Mouse (Mus musculus): Measurements from ENCODE around the gene Smarce1.

Gene Smarce1

GRCm38 (mm10) chr11:99229641-99230260, 1.1 kb downstream of the Smarce1 start:
- no peak for DNase-seq (ENCODE audit: low read depth)

- no peak for DNase-seq (ENCODE audit: low read depth)
Observed at GRCm38 (mm10) chr11:99226298-99226697, 4.5 kb downstream of the Smarce1 start.

- no peak for DNase-seq (ENCODE audit: low read depth)
Observed at GRCm38 (mm10) chr11:99223310-99223709, 7.5 kb downstream of the Smarce1 start.

DNA sequence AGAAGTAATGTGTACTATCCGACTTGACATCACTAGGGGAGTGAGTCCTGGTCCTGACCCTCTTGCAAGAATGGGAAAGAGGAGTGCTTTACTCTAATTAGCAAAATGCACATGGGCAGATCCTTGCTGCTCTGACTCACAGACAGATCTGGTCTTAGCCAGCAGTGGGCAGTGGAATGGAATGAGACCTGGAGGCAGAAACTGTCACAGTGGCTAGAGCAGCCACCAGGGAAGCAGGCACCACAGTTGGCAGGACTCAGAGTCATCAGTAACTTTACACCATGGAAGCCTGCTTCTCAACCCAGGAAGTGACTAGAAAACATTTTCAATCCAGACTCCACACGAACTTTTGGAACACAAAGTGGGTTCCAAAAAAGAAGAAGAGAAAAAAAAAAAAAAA, 9.0 kb downstream of the Smarce1 start:
- no peak for DNase-seq (ENCODE audit: low read depth)

GRCm38 (mm10) chr11:99217248-99217986, 13.4 kb downstream of the Smarce1 start:
- DNase-seq (ENCODE audit: low read depth): no peak

GRCm38 (mm10) chr11:99216181-99216580, 14.6 kb downstream of the Smarce1 start:
- DNase-seq (ENCODE audit: low read depth): no peak

DNA sequence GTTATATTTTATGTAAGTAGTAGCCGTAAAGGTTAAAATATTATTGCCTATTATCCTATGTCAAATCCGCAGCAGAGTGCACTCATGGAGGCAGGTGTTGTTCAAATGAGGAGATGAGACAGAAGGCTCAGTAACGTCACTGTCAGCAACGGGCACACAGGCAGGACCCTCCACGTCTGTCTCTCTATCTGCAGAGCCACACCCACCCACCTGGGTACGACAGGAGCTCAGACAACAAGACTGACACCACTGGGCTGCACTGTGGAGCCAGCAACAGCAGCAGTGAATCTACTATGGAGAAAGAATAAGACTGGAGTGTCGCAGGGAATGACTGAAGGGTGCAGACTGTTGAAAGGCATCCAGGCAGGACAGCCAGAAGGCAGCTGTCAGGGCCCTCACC, 18.1 kb downstream of the Smarce1 start:
- DNase-seq (ENCODE audit: low read depth): no peak

DNA sequence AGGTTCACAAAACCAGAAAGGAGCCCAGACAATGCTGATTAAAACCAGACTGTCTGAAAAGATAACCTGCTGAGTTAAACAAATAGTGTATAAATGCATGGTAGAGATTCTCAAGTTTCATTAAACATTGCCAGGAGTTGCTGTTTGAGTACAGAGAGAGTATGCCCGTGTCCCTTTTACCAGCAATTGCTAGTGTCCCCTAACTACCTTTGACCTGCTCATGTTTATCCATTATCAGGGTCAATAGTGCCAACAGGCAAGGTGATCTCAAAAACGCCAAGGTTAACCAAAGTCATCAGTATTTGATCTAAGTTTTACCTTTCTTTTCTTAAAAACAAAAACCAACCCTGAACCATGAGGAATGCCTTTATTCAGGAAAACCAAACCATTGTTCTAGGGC, 18.9 kb downstream of the Smarce1 start:
- DNase-seq (ENCODE audit: low read depth): no peak

DNA sequence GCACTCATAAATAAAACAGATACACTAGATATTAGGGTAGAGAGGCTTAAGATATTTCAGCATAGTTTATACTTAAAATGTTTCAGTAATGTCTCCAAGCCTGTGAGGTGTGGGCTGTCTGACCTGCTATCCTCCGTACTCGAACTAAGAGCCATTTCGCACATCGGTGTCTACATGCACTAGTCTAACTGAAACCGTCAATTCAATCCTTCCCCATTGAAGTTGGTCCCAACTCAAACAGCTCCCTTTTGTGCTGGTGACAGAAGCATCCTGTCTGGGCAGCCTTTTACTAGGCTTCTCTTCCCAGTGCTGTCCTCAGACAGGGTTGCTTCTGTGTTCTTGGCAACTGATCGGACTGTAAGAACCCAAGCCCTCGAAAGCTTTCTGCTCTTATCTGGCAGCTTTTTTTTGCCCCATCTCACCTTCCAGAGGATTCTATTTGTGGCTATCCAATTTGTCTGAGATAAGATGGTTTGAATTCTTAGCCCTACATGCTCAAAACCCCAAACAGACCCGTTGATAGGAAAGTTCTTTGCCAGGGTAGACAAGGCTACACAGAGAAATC, 22.6 kb downstream of the Smarce1 start:
- DNase-seq (ENCODE audit: low read depth): no peak

GRCm38 (mm10) chr11:99207449-99207848, 23.4 kb downstream of the Smarce1 start:
- DNase-seq (ENCODE audit: low read depth): no peak

DNA sequence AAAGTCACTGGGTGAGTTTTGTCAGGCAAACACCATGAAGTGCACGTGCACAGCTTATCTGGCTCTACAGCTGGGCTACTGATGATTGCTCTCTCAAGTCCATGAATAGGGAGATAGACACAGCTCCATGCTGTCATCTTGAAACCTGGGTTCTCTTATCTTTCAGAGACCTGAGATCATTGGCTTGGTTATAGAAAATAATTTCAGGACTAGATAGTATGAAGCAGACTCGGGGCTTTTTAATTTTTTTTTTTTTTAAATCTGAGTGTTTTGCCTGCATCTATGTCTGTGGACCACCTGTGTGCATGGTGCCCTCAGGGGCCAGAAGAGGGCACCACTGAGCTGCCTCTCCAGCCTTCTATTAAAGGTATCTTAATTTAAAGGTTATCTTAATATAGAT, 23.9 kb downstream of the Smarce1 start:
- no peak for DNase-seq (ENCODE audit: low read depth)

GRCm38 (mm10) chr11:99189154-99189582, 41.6 kb downstream of the Smarce1 start:
- DNase-seq (ENCODE audit: low read depth): no peak

DNA sequence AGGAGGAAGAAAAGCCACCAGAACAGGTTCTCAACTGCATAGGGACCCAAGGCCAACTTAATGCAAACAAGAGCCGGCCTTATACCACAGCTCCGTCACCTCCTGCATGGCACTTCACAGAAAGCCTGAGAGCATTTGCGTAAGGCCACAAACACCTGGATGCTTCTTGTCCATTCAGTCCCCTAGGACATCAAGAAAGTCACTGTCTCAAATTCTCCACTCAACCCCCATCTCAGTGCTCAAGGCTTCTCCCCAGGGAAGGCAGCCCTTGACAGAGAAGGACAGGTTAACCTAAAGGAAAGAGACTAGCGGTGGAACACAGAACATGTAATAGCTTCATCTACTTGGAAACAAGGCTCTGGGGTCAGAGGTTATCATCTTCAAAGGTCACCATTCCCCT, 43.5 kb downstream of the Smarce1 start:
- no peak for DNase-seq (ENCODE audit: low read depth)

- DNase-seq (ENCODE audit: low read depth): no peak
Observed at GRCm38 (mm10) chr11:99186836-99187235, 44.0 kb downstream of the Smarce1 start.

DNA sequence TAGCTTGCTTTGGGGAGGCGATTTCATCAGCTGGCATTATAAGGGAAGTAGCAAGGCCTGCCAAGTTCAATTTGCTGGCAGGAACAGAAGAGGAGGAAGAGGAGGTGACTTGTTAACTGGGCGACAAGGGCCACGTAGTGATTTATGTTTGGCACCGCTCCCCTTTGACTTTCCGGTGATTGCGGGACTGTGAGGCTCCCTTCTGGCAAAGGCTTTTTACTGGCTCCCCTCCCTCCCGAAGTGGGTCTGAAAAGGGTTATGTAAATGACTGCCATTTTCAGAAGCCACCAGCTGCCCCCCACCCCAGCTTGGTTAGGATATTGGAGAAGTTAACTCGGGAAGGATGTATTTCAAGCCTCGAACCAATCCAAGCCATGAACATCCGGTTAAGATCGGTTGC, 48.2 kb downstream of the Smarce1 start:
- DNase-seq (ENCODE audit: low read depth): no peak

DNA sequence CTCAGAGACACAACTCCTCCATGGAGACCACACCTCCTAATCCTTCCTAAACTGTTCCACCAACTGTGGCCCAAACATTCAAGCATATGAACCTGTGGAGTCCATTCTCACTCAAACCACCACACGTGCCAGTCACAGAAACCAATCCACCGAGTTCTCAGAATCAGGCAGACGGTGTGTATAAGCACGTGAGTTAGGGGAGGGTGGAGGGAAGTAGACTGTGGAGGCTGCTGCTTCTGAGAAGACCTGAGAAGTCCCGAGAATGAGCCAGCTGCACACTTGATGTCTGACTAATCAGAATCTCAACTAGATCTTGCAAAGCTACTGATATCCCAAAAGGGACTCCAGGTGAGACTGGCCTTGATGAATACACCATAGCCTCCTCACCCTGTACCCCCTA, 50.7 kb downstream of the Smarce1 start:
- DNase-seq (ENCODE audit: low read depth): no peak

- no peak for DNase-seq (ENCODE audit: low read depth)
Observed at GRCm38 (mm10) chr11:99177925-99178198, 53.0 kb downstream of the Smarce1 start.

GRCm38 (mm10) chr11:99177054-99177924, 53.5 kb downstream of the Smarce1 start:
- DNase-seq (ENCODE audit: low read depth): no peak

DNA sequence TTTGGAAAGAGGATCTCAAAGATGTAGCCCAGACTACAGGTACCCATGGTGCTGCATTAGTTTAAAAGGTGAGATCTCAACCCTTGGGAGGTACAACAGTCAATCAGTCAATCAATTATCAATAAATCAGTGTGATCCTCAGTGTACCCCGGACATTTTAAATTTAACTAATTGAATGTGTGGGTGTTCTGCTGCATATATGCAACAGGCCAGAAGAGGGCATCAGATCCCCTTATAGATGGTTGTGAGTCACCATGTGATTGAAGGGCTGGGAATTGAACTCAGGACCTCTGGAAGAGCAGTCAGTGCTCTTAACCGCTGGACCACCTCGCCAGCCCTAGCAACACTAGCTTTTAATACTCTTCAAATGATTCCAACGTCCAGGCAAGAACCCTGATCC, 58.8 kb downstream of the Smarce1 start:
- no peak for DNase-seq (ENCODE audit: low read depth)

- no peak for DNase-seq (ENCODE audit: low read depth)
Observed at GRCm38 (mm10) chr11:99171442-99171841, 59.4 kb downstream of the Smarce1 start.

- DNase-seq (ENCODE audit: low read depth): no peak
Observed at GRCm38 (mm10) chr11:99170547-99171267, 60.1 kb downstream of the Smarce1 start.

DNA sequence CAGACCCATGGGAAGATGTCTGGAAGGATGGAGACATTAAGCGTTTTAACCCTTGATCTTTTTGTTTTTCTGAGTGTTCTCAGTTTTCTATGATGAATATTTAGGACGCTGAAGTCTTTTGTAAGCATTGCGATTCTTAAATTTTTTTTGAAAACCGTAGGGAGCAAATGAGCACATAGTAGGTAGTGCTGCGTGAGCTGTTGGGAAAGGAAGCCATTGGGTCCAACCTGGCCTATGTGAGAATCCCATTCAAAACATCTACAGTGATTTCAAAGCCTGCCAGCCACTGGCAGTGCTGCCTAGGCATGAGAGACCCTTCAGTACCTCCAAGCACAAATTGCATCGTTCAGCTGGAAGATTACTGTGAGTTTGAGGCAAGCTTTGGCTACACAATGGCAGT, 60.8 kb downstream of the Smarce1 start:
- DNase-seq (ENCODE audit: low read depth): no peak
